Mouse (Mus musculus) regulatory T cell (primary cell): ENCODE measurements around the gene Plekhg4.

Experiments
- in situ Hi-C: fragments of 300-600 bp; cut with MboI, MseI; formaldehyde crosslinking; loops from one replicate; pipeline ENCODE4 v1.15.1; 2025; ENCODE audit warnings: high pct_unique_total_duplicates

Gene Plekhg4

GRCm38 (mm10) chr8:105349096-105349771 lies 23.8 kb upstream of the Plekhg4 start:
- in situ Hi-C loops = no loop called here

- in situ Hi-C loops = no loop called here
These were observed 22.9 kb upstream of the Plekhg4 start for GRCm38 (mm10) chr8:105350186-105350585.

GRCm38 (mm10) chr8:105353583-105354135 lies 19.4 kb upstream of the Plekhg4 start:
- in situ Hi-C loops = no loop called here

GRCm38 (mm10) chr8:105354549-105354948 lies 18.5 kb upstream of the Plekhg4 start:
- in situ Hi-C loops = no loop called here

GRCm38 (mm10) chr8:105355179-105356024 lies 17.7 kb upstream of the Plekhg4 start:
- in situ Hi-C loops = no loop called here

- in situ Hi-C loops = no loop called here
These were observed 16.4 kb upstream of the Plekhg4 start for GRCm38 (mm10) chr8:105356681-105357080.

- in situ Hi-C loops = no loop called here
These were observed 13.9 kb upstream of the Plekhg4 start for GRCm38 (mm10) chr8:105359208-105359607.

- in situ Hi-C loops = no loop called here
These were observed 13.4 kb upstream of the Plekhg4 start for GRCm38 (mm10) chr8:105359646-105360045.

GRCm38 (mm10) chr8:105361751-105362702 lies 11.0 kb upstream of the Plekhg4 start:
- in situ Hi-C loops = no loop called here

- in situ Hi-C loops = no loop called here
These were observed 6.0 kb upstream of the Plekhg4 start for GRCm38 (mm10) chr8:105367107-105367506.

- in situ Hi-C loops = no loop called here
These were observed 601 bp upstream of the Plekhg4 start for GRCm38 (mm10) chr8:105372473-105372872.

- in situ Hi-C loops = no loop called here
These were observed 1.5 kb downstream of the Plekhg4 start for GRCm38 (mm10) chr8:105374513-105374966.

- in situ Hi-C loops = no loop called here
These were observed 5.6 kb downstream of the Plekhg4 start for GRCm38 (mm10) chr8:105378673-105379072.

- in situ Hi-C loops = no loop called here
These were observed 7.2 kb downstream of the Plekhg4 start for GRCm38 (mm10) chr8:105380308-105380707.

- in situ Hi-C loops = no loop called here
These were observed 11.0 kb downstream of the Plekhg4 start for GRCm38 (mm10) chr8:105384070-105384469.

GRCm38 (mm10) chr8:105387151-105387550 lies 14.1 kb downstream of the Plekhg4 start:
- in situ Hi-C loops = no loop called here

- in situ Hi-C loops = no loop called here
These were observed 16.0 kb downstream of the Plekhg4 start for GRCm38 (mm10) chr8:105389096-105389495.

GRCm38 (mm10) chr8:105393089-105393787 lies 20.2 kb downstream of the Plekhg4 start:
- in situ Hi-C loops = no loop called here

GRCm38 (mm10) chr8:105393915-105394314 lies 20.8 kb downstream of the Plekhg4 start:
- in situ Hi-C loops = no loop called here

- in situ Hi-C loops = no loop called here
These were observed 24.7 kb downstream of the Plekhg4 start for GRCm38 (mm10) chr8:105397747-105398146.

- in situ Hi-C loops = no loop called here
These were observed 26.9 kb downstream of the Plekhg4 start for GRCm38 (mm10) chr8:105400016-105400415.
